9 mouse cellular contexts compared by ENCODE assay signal in the genomic region with DNA sequence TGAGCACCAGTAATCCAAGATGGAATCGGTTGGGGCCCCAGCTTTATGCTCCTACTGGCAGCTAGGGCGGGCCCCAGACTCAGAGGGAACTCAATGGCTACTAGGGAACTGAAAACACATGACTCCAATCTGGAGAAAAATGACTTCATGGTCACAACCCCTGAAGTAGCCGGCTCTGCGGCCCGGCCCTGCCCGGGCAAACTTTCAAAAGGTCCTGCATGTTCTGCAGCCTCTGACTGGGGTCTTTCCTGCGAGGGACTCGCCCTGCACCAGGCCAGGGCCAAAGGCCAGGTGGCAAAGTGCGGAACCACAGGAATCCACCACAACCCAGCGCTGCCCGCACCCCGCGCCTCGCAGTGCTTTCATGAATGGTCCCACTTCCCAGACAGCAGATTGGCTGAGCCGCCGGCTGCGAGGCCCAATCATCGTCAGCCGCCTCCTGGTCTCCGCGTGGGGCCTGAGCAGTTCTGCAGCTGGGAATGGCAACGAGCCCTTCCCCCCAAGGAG.
A peak's percentile ranks its signal among the peaks of the same experiment; 100 is the strongest.
DNase-seq lines count a peak whose midpoint lies in the region; ATAC-seq and TF ChIP-seq lines count a peak whose summit lies in the region.
"Had no signal": no experiment of that assay in that cellular context is flagged by ENCODE, and none has a peak within 500 bp of the region (broad histone marks: within the 10 kb centered on the region; RNA-seq: fewer than 3 reads in every experiment).

No protein-coding gene starts in this region.

- H3K4me1 ChIP-seq in cortical plate, adult 2 months (ENCODE audit: control insufficient read depth, insufficient read depth, low read length), result no peaks in the 10 kb centered on the region
- H3K4me1 ChIP-seq in hindbrain, postnatal 0 days (ENCODE audit: insufficient read depth, low read length), result no peaks in the 10 kb centered on the region

- H3K36me3 ChIP-seq in hindbrain, postnatal 0 days (ENCODE audit: insufficient read depth, low read length), result no peaks in the 10 kb centered on the region

- no peaks in the 10 kb centered on the region for H3K27me3 ChIP-seq in hindbrain, postnatal 0 days (ENCODE audit: insufficient read depth, low read length)
- H3K27me3 ChIP-seq: Patski had no signal

- no peak for TF ChIP-seq CTCF in cortical plate, adult 2 months (IDR thresholded peaks at IDR 0.05; ENCODE audit: extremely low read depth, insufficient read depth, low read length)
- no peak for TF ChIP-seq CTCF in hindbrain, postnatal 0 days (IDR thresholded peaks at IDR 0.05; ENCODE audit: low read depth)
- TF ChIP-seq CTCF in left cerebral cortex, adult 2 months (IDR thresholded peaks at IDR 0.05), result no peak

- WGBS in hindbrain, postnatal 0 days, result under 1% methylated on average over 22 of the region's 22 CpGs

- no peak overlapping the region for H3K9ac ChIP-seq in hindbrain, postnatal 0 days (replicated peaks; ENCODE audit: low read length)

- H3K4me2 ChIP-seq in hindbrain, postnatal 0 days (ENCODE audit: low read depth, low read length), result peak overlapping the region; percentile 67

- ATAC-seq in hindbrain, postnatal 0 days, result peak; percentile 94
- ATAC-seq: Patski had no signal

- TF ChIP-seq POLR2A in cortical plate, adult 2 months (IDR thresholded peaks at IDR 0.05; ENCODE audit: extremely low read depth, insufficient read depth, low read length), result no peak

- no peak overlapping the region for H3K27ac ChIP-seq in cortical plate, adult 2 months (ENCODE audit: insufficient read depth, low read length)
- H3K27ac ChIP-seq in hindbrain, postnatal 0 days, result no peak overlapping the region
- H3K27ac ChIP-seq in left cerebral cortex, adult 2 months, result no peak overlapping the region

- H3K4me3 ChIP-seq in cortical plate, adult 2 months (ENCODE audit: insufficient read depth, low read length), result peak overlapping the region; percentile 31
- peak overlapping the region; percentile 30 for H3K4me3 ChIP-seq in hindbrain, postnatal 0 days (ENCODE audit: low read length)
- H3K4me3 ChIP-seq in left cerebral cortex, adult 2 months, result peak overlapping the region; percentile 34

- H3K9me3 ChIP-seq in hindbrain, postnatal 0 days (ENCODE audit: low read length), result no peaks in the 10 kb centered on the region

- intact Hi-C loops in left cerebral cortex, adult 2 months (cut with DNase I), result loop anchor here (2.0 to 5.0 kb wide), 2 partner anchors 80 to 212 kb away; no protein-coding TSS in a partner anchor

- peak; percentile 43 for DNase-seq in WW6 (ENCODE audit: low read depth, low spot score)
- DNase-seq in gastrocnemius, postnatal 10 days, result peak; percentile 73
- peak; percentile 88 for DNase-seq in hindbrain, postnatal 0 days (ENCODE audit: low spot score)
- peak; percentile 75 to 79 for DNase-seq in left cerebral cortex, adult 2 months (ENCODE audit: extremely low spot score in 1 of 2, low spot score in 2 of 2)
- DNase-seq in lung, postnatal 36 days, result peak; percentile 84
- peak; percentile 91 for DNase-seq in retina, postnatal 1 day
- DNase-seq in urinary bladder, postnatal 25 days (ENCODE audit: low spot score), result peak; percentile 56
